Mouse (Mus musculus): ENCODE measurements around the gene Kcnj2. TPM values are rescaled to one million over a fixed set of nuclear protein-coding genes. Genes with fewer than 3 reads are reported as not detected.

The Kcnj2 gene
- polyA plus RNA-seq, 1 experiment from 2014 or later: 0.51 TPM

DNA sequence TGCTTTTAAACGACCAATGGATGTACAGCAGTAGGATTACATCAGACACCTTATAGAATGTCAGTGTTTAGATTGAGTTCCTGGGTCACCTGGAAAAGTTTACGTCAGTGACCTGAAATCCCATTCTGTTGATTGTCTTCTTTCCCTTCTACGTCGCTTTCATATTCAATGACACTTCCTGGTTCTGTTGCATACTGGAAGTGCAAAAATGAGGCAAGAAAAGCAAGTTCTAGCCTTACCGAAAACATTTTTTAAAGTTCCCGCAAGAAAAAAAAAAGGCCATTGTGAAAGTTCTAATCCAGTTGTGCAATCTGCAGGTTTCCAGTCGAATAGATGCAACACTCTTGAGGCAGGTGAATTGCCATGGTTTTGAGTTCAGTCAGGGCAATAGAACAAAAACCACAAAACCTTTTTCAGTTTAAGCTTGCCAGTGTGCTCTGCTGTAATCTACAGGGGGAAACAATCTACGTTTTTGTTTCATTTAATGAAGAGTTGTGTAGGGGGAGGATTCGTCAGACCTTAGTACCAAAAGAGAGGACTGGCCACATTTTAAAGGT lies 35.7 kb downstream of the Kcnj2 start:
- 88% methylated on average over 9 of the region's 9 CpGs for WGBS
- H3K27ac ChIP-seq (ENCODE audit: low read depth, low read length): no peak overlapping the region
- no peak overlapping the region for H3K9ac ChIP-seq (ENCODE audit: low read length)
- no peak for ATAC-seq (ENCODE audit: low FRiP score)
- no peaks in the 10 kb centered on the region for H3K9me3 ChIP-seq (ENCODE audit: control insufficient read depth, low read length)
- H3K4me1 ChIP-seq (ENCODE audit: control insufficient read depth, insufficient read depth, low read length): no peaks in the 10 kb centered on the region
- H3K36me3 ChIP-seq (ENCODE audit: control insufficient read depth, insufficient read depth, low read length): no peaks in the 10 kb centered on the region
- no peak overlapping the region for H3K4me2 ChIP-seq
- no peak for DNase-seq (ENCODE audit: low spot score, missing footprints)
- H3K4me3 ChIP-seq (ENCODE audit: low read depth, low read length): no peak overlapping the region
- H3K27me3 ChIP-seq (ENCODE audit: control insufficient read depth, insufficient read depth, low read length): no peaks in the 10 kb centered on the region

GRCm38 (mm10) chr11:111104422-111104821 lies 38.5 kb downstream of the Kcnj2 start:
- Histone ChIP-seq H3K9ac (ENCODE audit: low read length) (no peak overlapping the region), H3K4me1 (ENCODE audit: control insufficient read depth, insufficient read depth, low read length) (no peaks in the 10 kb centered on the region), H3K27ac (ENCODE audit: low read depth, low read length) (no peak overlapping the region), H3K36me3 (ENCODE audit: control insufficient read depth, insufficient read depth, low read length) (no peaks in the 10 kb centered on the region), H3K4me3 (ENCODE audit: low read depth, low read length) (no peak overlapping the region), H3K4me2 (no peak overlapping the region), H3K27me3 (ENCODE audit: control insufficient read depth, insufficient read depth, low read length) (no peaks in the 10 kb centered on the region), H3K9me3 (ENCODE audit: control insufficient read depth, low read length) (no peaks in the 10 kb centered on the region)
- WGBS: 86% methylated on average over 2 of the region's 2 CpGs
- ATAC-seq (ENCODE audit: low FRiP score) (no peak), DNase-seq (ENCODE audit: low spot score, missing footprints) (no peak)

- ATAC-seq (ENCODE audit: low FRiP score): no peak
Observed at GRCm38 (mm10) chr11:111108130-111108529, 42.2 kb downstream of the Kcnj2 start.

GRCm38 (mm10) chr11:111121514-111121913 lies 55.5 kb downstream of the Kcnj2 start:
- no peak overlapping the region for H3K4me2 ChIP-seq
- no peaks in the 10 kb centered on the region for H3K9me3 ChIP-seq (ENCODE audit: control insufficient read depth, low read length)
- 67% methylated on average over 9 of the region's 9 CpGs for WGBS
- no peaks in the 10 kb centered on the region for H3K27me3 ChIP-seq (ENCODE audit: control insufficient read depth, insufficient read depth, low read length)
- no peak overlapping the region for H3K27ac ChIP-seq (ENCODE audit: low read depth, low read length)
- H3K4me1 ChIP-seq (ENCODE audit: control insufficient read depth, insufficient read depth, low read length): no peaks in the 10 kb centered on the region
- H3K4me3 ChIP-seq (ENCODE audit: low read depth, low read length): no peak overlapping the region
- no peak overlapping the region for H3K9ac ChIP-seq (ENCODE audit: low read length)
- DNase-seq (ENCODE audit: low spot score, missing footprints): no peak
- H3K36me3 ChIP-seq (ENCODE audit: control insufficient read depth, insufficient read depth, low read length): no peaks in the 10 kb centered on the region
- no peak for ATAC-seq (ENCODE audit: low FRiP score)

More at GRCm38 (mm10) chr11:111108130-111108529, 42.2 kb downstream of the Kcnj2 start:
- Histone ChIP-seq H3K36me3 (ENCODE audit: control insufficient read depth, insufficient read depth, low read length) (no peaks in the 10 kb centered on the region), H3K9ac (ENCODE audit: low read length) (no peak overlapping the region), H3K4me3 (ENCODE audit: low read depth, low read length) (no peak overlapping the region), H3K27ac (ENCODE audit: low read depth, low read length) (no peak overlapping the region), H3K9me3 (ENCODE audit: control insufficient read depth, low read length) (no peaks in the 10 kb centered on the region), H3K27me3 (ENCODE audit: control insufficient read depth, insufficient read depth, low read length) (no peaks in the 10 kb centered on the region), H3K4me1 (ENCODE audit: control insufficient read depth, insufficient read depth, low read length) (no peaks in the 10 kb centered on the region), H3K4me2 (no peak overlapping the region)
- no peak for DNase-seq (ENCODE audit: low spot score, missing footprints)
- WGBS: 72% methylated on average over 9 of the region's 9 CpGs

GRCm38 (mm10) chr11:111123324-111123723 lies 57.4 kb downstream of the Kcnj2 start:
- no peaks in the 10 kb centered on the region for H3K36me3 ChIP-seq (ENCODE audit: control insufficient read depth, insufficient read depth, low read length)
- no peak overlapping the region for H3K4me3 ChIP-seq (ENCODE audit: low read depth, low read length)
- H3K9me3 ChIP-seq (ENCODE audit: control insufficient read depth, low read length): no peaks in the 10 kb centered on the region
- no peaks in the 10 kb centered on the region for H3K4me1 ChIP-seq (ENCODE audit: control insufficient read depth, insufficient read depth, low read length)
- no peaks in the 10 kb centered on the region for H3K27me3 ChIP-seq (ENCODE audit: control insufficient read depth, insufficient read depth, low read length)
- no peak overlapping the region for H3K27ac ChIP-seq (ENCODE audit: low read depth, low read length)
- 64% methylated on average over 4 of the region's 4 CpGs for WGBS
- H3K4me2 ChIP-seq: no peak overlapping the region
- DNase-seq (ENCODE audit: low spot score, missing footprints): no peak
- ATAC-seq (ENCODE audit: low FRiP score): no peak
- H3K9ac ChIP-seq (ENCODE audit: low read length): no peak overlapping the region

- ATAC-seq (ENCODE audit: low FRiP score): no peak
- WGBS: 92% methylated on average over 5 of the region's 5 CpGs
- no peak for DNase-seq (ENCODE audit: low spot score, missing footprints)
- Histone ChIP-seq H3K4me3 (ENCODE audit: low read depth, low read length) (no peak overlapping the region), H3K9ac (ENCODE audit: low read length) (no peak overlapping the region), H3K27me3 (ENCODE audit: control insufficient read depth, insufficient read depth, low read length) (no peaks in the 10 kb centered on the region), H3K36me3 (ENCODE audit: control insufficient read depth, insufficient read depth, low read length) (no peaks in the 10 kb centered on the region), H3K9me3 (ENCODE audit: control insufficient read depth, low read length) (no peaks in the 10 kb centered on the region), H3K4me2 (no peak overlapping the region), H3K27ac (ENCODE audit: low read depth, low read length) (no peak overlapping the region), H3K4me1 (ENCODE audit: control insufficient read depth, insufficient read depth, low read length) (no peaks in the 10 kb centered on the region)
Observed at GRCm38 (mm10) chr11:111125963-111126362, 60.0 kb downstream of the Kcnj2 start.

Other genes with a start within 250 kb of the Kcnj2 start
- gene Kcnj16, start 98.1 kb upstream of the Kcnj2 start, polyA plus RNA-seq (2014; fragmentation: Nextera tagmentation; extraction: Ambion mirVana): 0.04 TPM in 1 of 2 replicates, not detected in the other